Mouse (Mus musculus): ENCODE measurements around the gene Slc17a5. TPM values are rescaled to one million over a fixed set of nuclear protein-coding genes. Genes with fewer than 3 reads are reported as not detected.
A peak's percentile ranks its signal among the peaks of the same experiment; 100 is the strongest.
"Not testable (repeated sequence)": the region's sequence is repeated elsewhere in the genome, so short reads cannot be mapped to it uniquely, and the experiment has no call there.

Slc17a5 gene
- total RNA-seq, 2 experiments from 2014 or later: 18.8 to 20.7 TPM

DNA sequence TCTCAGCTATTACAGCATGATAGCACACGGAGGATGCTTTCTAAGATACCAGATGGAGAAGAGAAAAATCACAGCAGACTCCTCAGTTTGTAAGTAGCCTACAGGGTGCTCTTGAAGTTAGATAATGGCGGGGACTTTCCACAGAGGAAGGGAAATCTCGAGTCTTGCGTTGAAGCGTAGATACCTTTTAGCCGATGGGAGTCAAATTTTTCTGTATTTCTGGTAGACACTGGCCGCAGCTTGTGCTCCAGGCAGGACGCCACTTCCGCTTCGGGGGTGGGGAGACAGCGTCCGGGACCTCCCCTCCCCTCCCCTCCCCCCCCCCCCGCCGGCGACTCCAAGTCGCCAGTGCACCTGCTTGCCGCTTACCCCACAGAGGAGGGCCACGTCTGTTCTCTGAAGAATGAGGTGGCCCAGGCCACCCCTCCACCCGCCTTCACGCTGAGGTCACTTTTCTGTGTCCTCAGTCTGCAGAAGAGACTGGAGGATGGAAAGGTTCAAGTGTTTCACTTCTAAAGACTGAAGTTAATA, 98.9 kb downstream of the Slc17a5 start, which contains the start of gene Eef1a1:
TSS of gene Eef1a1 (minus strand) at position 262 of the 531 bp plus-strand sequence.
- peak; percentile 18 to 31 for DNase-seq (ENCODE audit: extremely low spot score in 1 of 2, low spot score in 1 of 2)

GRCm38 (mm10) chr9:78488021-78488420, 99.8 kb downstream of the Slc17a5 start:
- not testable (repeated sequence) for DNase-seq (ENCODE audit: extremely low spot score in 1 of 2, low spot score in 1 of 2)

Other genes with a start within 250 kb of the Slc17a5 start
- gene Gsta2, start 232.3 kb downstream of the Slc17a5 start, total RNA-seq (2021): not detected
- not detected for gene Dppa5a, start 219.9 kb downstream of the Slc17a5 start, total RNA-seq (2021)
- not detected for gene Ooep, start 209.3 kb downstream of the Slc17a5 start, total RNA-seq (2021)
- under 1 TPM in 1 of 2 experiments, not detected in 1; 0.16 TPM for gene Ddx43, start 192.3 kb downstream of the Slc17a5 start, total RNA-seq (2021)
- 1 to 10 TPM in 1 of 2 experiments, under 1 TPM in 1; 0.74 to 1.2 TPM for gene Cgas, start 144.8 kb downstream of the Slc17a5 start, total RNA-seq (2021)
- gene Mto1, start 139.8 kb downstream of the Slc17a5 start, total RNA-seq (2021): 10 to 100 TPM; 20.6 to 23.7 TPM
- gene Gm17324, start 139.3 kb downstream of the Slc17a5 start, total RNA-seq (2021): 1 to 10 TPM in 1 of 2 experiments, under 1 TPM in 1; 0.89 to 1.1 TPM
- gene Eef1a1, start 98.9 kb downstream of the Slc17a5 start, total RNA-seq (2021): 1,000 to 10,000 TPM; 3,010 to 3,306 TPM
- 1 to 10 TPM; 3.8 to 4.6 TPM for gene Cd109, start 27.5 kb upstream of the Slc17a5 start, total RNA-seq (2021)